Mouse (Mus musculus): ENCODE measurements around the gene Rmnd5a.

Gene Rmnd5a

DNA sequence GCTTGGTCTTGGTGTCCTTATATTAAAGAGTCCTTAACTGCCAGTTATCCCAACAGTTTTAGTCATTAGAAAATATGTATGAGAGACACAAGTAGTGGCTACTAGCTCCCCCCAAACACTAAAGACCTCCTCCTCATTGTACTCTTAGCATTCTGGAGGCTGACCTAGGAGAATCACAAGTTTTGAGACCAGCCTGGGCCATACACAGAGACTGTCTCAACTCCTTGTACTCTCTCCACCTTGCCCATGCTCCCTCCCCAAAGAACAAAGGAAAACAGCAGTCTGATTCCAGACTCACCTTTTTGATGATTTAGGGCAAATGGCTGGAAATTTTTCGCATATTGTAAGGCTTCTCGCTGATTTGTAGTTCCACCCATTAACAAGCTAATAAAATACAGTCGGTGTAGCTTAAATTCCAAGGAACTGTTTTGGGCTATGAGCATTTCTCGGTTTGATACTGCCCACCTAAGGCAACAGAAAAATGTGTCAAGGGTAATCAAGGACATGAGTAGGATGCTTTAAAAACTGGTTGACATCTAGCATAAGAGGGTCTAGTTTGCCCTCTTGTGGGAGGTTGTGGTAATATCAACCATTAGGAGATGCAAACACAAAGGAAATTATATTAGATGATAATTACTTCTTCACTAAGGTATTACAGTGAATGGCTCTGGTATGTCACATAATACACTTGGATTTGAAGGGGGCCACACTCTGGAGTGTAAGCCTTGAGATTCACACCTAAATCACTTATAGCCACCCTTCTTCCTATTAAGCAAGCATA, 41.4 kb downstream of the Rmnd5a start:
- TF ChIP-seq POU5F1 (IDR thresholded peaks at IDR 0.05; ENCODE audit: borderline replicate concordance, low read length) (no peak), CTCF (conservative IDR thresholded peaks at IDR 0.05; ENCODE audit: low read length) (peak; percentile 43)
- no peaks in the 10 kb centered on the region for H3K27me3 ChIP-seq (ENCODE audit: insufficient read depth, low read length)
- H3K4me1 ChIP-seq (replicated peaks; ENCODE audit: low read depth, low read length) = peaks cover 5% of the 10 kb centered on the region; the same call in 1 of the 2 replicates
- peaks cover 60% of the 10 kb centered on the region for H3K36me3 ChIP-seq (ENCODE audit: insufficient read depth, low read length)
- no peak overlapping the region for H3K4me3 ChIP-seq (replicated peaks; ENCODE audit: low read length)
- no peaks in the 10 kb centered on the region for H3K9me3 ChIP-seq (ENCODE audit: low read length)

DNA sequence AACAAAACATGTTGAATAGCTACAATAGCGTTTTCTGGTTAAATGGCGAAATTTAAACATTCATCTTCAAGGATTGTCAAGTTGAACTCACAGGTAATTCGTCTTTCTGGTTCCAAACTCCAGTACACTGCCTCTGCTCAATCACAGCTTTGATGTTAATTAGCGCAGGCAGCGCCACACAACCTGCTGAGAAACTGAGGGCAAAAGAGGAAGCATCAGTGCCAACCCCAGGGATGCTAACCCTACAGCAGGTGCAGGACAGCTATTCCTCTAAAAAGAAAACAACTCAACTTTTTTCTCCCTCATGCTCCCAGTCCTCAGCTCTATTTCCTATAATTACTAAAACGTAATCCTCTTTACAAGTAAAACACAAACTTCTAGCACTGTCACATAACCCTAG, 43.7 kb downstream of the Rmnd5a start:
- Histone ChIP-seq H3K36me3 (ENCODE audit: insufficient read depth, low read length) (peaks cover 78% of the 10 kb centered on the region), H3K9me3 (ENCODE audit: low read length) (no peaks in the 10 kb centered on the region), H3K4me1 (replicated peaks; ENCODE audit: low read depth, low read length) (peaks cover 5% of the 10 kb centered on the region; the same call in 1 of the 2 replicates), H3K27me3 (ENCODE audit: insufficient read depth, low read length) (no peaks in the 10 kb centered on the region), H3K4me3 (replicated peaks; ENCODE audit: low read length) (no peak overlapping the region)
- TF ChIP-seq CTCF (conservative IDR thresholded peaks at IDR 0.05; ENCODE audit: low read length) = no peak
- no peak for TF ChIP-seq POU5F1 (IDR thresholded peaks at IDR 0.05; ENCODE audit: borderline replicate concordance, low read length)
- no peak for TF ChIP-seq NANOG (IDR thresholded peaks at IDR 0.05; ENCODE audit: borderline replicate concordance, low read length)

DNA sequence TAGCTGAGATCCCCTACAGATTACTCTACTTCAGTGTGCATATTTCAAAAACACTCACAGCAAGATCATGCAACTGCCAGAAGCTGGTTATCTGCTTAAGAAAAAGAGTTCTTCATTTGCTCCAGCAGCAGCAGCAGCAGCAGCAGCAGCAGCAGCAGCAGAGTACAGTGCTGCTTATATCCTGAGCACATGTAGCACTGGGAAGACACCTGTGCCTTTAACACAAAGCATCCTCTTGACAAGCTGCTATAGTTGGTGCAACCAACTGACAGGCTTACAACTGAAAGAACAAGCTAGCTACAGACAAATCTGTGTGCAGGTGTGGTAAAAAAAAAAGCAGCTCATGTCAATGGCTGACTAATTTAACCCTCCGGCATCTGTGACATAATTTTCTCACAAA, 44.4 kb downstream of the Rmnd5a start:
- Histone ChIP-seq H3K4me1 (replicated peaks; ENCODE audit: low read depth, low read length) (peaks cover 5% of the 10 kb centered on the region; the same call in 1 of the 2 replicates), H3K36me3 (ENCODE audit: insufficient read depth, low read length) (peaks cover 85% of the 10 kb centered on the region), H3K9me3 (ENCODE audit: low read length) (no peaks in the 10 kb centered on the region), H3K4me3 (replicated peaks; ENCODE audit: low read length) (no peak overlapping the region), H3K27me3 (ENCODE audit: insufficient read depth, low read length) (no peaks in the 10 kb centered on the region)
- no peak for TF ChIP-seq CTCF (conservative IDR thresholded peaks at IDR 0.05; ENCODE audit: low read length)

DNA sequence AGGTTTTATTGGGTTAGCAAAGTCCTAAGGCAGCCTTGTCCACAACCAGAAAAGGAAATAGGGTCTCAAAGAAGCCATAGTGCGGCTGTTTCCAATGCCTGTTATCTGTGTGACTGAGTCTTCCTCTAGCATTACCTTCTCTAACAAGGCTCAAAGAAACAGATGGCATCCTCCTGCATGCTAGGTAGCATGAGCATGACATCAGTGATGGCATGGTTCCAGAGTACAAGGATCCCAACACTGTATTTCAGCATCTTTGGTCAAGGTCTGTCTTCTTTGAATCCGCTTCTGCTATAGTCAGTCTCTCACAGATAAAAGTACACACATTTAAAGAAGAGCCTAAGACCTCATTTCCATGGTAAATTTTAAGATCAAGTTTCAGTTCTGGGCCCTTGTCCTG, 49.9 kb downstream of the Rmnd5a start:
- Histone ChIP-seq H3K4me1 (replicated peaks; ENCODE audit: low read depth, low read length) (peaks cover 4% of the 10 kb centered on the region), H3K36me3 (ENCODE audit: insufficient read depth, low read length) (peaks cover 65% of the 10 kb centered on the region), H3K9me3 (ENCODE audit: low read length) (no peaks in the 10 kb centered on the region), H3K27me3 (ENCODE audit: insufficient read depth, low read length) (no peaks in the 10 kb centered on the region), H3K4me3 (replicated peaks; ENCODE audit: low read length) (no peak overlapping the region)
- TF ChIP-seq NANOG (IDR thresholded peaks at IDR 0.05; ENCODE audit: borderline replicate concordance, low read length) (no peak), POU5F1 (IDR thresholded peaks at IDR 0.05; ENCODE audit: borderline replicate concordance, low read length) (no peak), CTCF (conservative IDR thresholded peaks at IDR 0.05; ENCODE audit: low read length) (no peak)

DNA sequence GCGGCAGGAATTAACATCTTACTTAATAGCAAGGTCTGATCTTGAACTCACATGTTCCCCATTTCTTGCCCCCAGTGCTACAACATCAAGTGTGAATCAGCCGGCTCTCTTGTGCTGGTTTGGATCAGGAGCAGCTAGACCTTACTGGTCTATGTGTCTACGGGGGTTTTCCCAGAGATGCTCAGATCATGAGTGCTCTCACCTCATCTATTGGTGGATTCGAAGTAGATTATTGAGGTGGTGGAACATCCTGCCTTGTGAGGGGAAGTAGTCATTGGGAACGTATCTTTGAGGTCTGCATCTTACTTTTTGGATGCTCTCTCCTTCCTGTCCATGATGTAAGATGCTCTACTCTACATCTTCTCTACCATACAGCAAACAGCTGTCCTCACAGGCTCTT, 58.8 kb downstream of the Rmnd5a start:
- Histone ChIP-seq H3K36me3 (ENCODE audit: insufficient read depth, low read length) (no peaks in the 10 kb centered on the region), H3K4me3 (replicated peaks; ENCODE audit: low read length) (no peak overlapping the region), H3K9me3 (ENCODE audit: low read length) (peaks cover 11% of the 10 kb centered on the region), H3K4me1 (replicated peaks; ENCODE audit: low read depth, low read length) (peaks cover under 1% of the 10 kb centered on the region), H3K27me3 (ENCODE audit: insufficient read depth, low read length) (no peaks in the 10 kb centered on the region)
- TF ChIP-seq POU5F1 (IDR thresholded peaks at IDR 0.05; ENCODE audit: borderline replicate concordance, low read length) = no peak
- no peak for TF ChIP-seq NANOG (IDR thresholded peaks at IDR 0.05; ENCODE audit: borderline replicate concordance, low read length)
- TF ChIP-seq CTCF (conservative IDR thresholded peaks at IDR 0.05; ENCODE audit: low read length) = no peak

DNA sequence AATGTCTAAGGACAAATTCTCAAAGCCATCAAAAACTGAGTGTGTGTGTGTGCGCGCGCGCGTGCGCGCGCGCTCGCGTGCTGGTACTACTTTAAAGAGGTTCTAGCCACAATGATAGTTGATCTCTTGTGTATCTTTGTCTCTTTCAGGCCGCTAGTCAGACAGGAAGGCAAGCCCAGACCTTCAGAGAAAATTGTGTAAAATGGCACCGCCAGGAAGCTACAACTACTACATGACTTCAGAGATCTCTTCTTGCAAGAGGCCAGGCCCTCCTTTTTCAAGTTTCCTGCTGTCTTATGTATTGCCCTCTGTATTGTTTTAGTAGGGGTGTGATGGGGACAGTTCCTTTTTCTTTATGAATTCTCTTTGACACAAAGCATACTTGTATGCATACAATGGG, 63.7 kb downstream of the Rmnd5a start:
- TF ChIP-seq POU5F1 (IDR thresholded peaks at IDR 0.05; ENCODE audit: borderline replicate concordance, low read length) (no peak), NANOG (IDR thresholded peaks at IDR 0.05; ENCODE audit: borderline replicate concordance, low read length) (no peak)
- no peak overlapping the region for H3K4me3 ChIP-seq (replicated peaks; ENCODE audit: low read length)
- H3K9me3 ChIP-seq (ENCODE audit: low read length) = peaks cover 11% of the 10 kb centered on the region
- peaks cover 18% of the 10 kb centered on the region for H3K4me1 ChIP-seq (replicated peaks; ENCODE audit: low read depth, low read length)
- peaks cover 18% of the 10 kb centered on the region for H3K27me3 ChIP-seq (ENCODE audit: insufficient read depth, low read length)
- H3K36me3 ChIP-seq (ENCODE audit: insufficient read depth, low read length) = no peaks in the 10 kb centered on the region

DNA sequence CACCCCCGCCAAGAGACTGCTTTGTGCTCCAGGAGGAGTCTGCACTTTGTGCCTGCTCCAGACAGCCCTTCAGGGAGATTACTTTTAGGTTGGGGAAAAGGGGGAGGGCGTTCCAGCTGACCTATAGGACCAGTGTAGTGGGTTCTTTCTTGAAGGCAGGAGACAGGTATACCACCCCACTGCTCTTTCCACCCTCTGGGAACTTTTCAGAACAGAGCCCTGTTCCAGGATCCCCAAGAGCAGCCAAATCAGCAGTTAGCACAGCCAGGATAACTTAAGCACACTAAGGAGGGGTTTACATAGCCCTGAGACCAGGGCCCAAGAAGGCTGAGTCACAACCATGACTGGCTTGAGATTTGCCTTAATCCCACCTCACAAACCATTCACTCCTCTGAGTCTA, 65.5 kb downstream of the Rmnd5a start:
- Histone ChIP-seq H3K9me3 (ENCODE audit: low read length) (peaks cover 11% of the 10 kb centered on the region), H3K4me1 (replicated peaks; ENCODE audit: low read depth, low read length) (peaks cover 18% of the 10 kb centered on the region), H3K4me3 (replicated peaks; ENCODE audit: low read length) (no peak overlapping the region), H3K27me3 (ENCODE audit: insufficient read depth, low read length) (peaks cover 18% of the 10 kb centered on the region), H3K36me3 (ENCODE audit: insufficient read depth, low read length) (no peaks in the 10 kb centered on the region)
- TF ChIP-seq POU5F1 (IDR thresholded peaks at IDR 0.05; ENCODE audit: borderline replicate concordance, low read length) (no peak), NANOG (IDR thresholded peaks at IDR 0.05; ENCODE audit: borderline replicate concordance, low read length) (no peak), CTCF (conservative IDR thresholded peaks at IDR 0.05; ENCODE audit: low read length) (no peak)

DNA sequence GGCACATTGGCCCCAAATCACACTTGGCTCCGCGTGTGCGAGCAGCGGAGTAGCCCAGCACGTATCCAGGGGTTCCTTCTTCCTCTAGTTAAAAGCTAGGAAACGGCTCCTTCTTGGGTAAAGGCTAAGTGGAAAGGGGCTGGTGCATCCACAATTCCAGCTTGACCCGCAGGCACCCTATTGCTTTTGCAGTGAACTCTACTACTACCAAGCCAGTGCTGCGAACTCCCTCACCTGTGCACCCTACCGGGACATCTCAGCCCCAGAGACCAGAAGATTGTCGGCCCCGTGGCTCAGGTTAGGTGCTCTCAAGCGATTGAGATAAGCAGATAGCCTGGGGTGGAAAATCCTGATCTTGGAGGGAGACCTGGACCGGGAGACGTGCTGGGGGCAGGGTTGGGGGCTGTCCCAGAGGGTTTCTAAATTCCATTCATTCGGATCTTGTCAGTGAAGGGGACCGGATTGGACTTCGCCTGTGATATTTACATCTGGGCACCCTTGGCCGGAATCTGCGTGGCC, 66.1 kb downstream of the Rmnd5a start:
- Histone ChIP-seq H3K27me3 (ENCODE audit: insufficient read depth, low read length) (peaks cover 18% of the 10 kb centered on the region), H3K4me1 (replicated peaks; ENCODE audit: low read depth, low read length) (peaks cover 18% of the 10 kb centered on the region), H3K36me3 (ENCODE audit: insufficient read depth, low read length) (no peaks in the 10 kb centered on the region), H3K9me3 (ENCODE audit: low read length) (peaks cover 11% of the 10 kb centered on the region), H3K4me3 (replicated peaks; ENCODE audit: low read length) (no peak overlapping the region; the same call in 1 of the 2 replicates)
- TF ChIP-seq CTCF (conservative IDR thresholded peaks at IDR 0.05; ENCODE audit: low read length) (no peak), NANOG (IDR thresholded peaks at IDR 0.05; ENCODE audit: borderline replicate concordance, low read length) (no peak), POU5F1 (IDR thresholded peaks at IDR 0.05; ENCODE audit: borderline replicate concordance, low read length) (no peak)

Data from E14TG2a.4 (cell line).